Mouse (Mus musculus) MEL (cell line): ENCODE results near the gene Cdkn2d. TPM values are rescaled to one million over a fixed set of nuclear protein-coding genes. Genes with fewer than 3 reads are reported as not detected.

Experiments
- DNase-seq: peaks from one replicate; pipeline ENCODE4 v3.0.0; 2011; ENCODE audit warnings: low read depth, low spot score
- H3K27ac ChIP-seq: 2 replicates; pipeline ENCODE4 v1.5.1; 2012; ENCODE audit warnings: low read depth, mild to moderate bottlenecking, control low read depth, low read length, moderate library complexity; ENCODE audit not compliant: control insufficient read depth
- H3K27me3 ChIP-seq, 2 experiments: fragments of 150-350 bp in 1 of 2; sonication (generic) in 1 of 2; 2 replicates each; pipeline ENCODE4 v1.6.1; 2012; ENCODE audit warnings: low read length in 2 of 2, mild to moderate bottlenecking in 2 of 2, improper control_type of control experiment in 1 of 2, moderate library complexity in 1 of 2; ENCODE audit not compliant: insufficient read depth in 2 of 2, control insufficient read depth in 1 of 2
- H3K36me3 ChIP-seq, 2 experiments: 2 replicates each; pipeline ENCODE4 v1.6.1; 2012 to 2014; ENCODE audit warnings: low read length in 2 of 2, improper control_type of control experiment in 1 of 2, inconsistent platforms in 1 of 2, mild to moderate bottlenecking in 1 of 2; ENCODE audit not compliant: insufficient read depth in 2 of 2, control insufficient read depth in 1 of 2
- H3K4me1 ChIP-seq, 2 experiments: fragments of 150-350 bp in 1 of 2; sonication (generic) in 1 of 2; 2 replicates each; pipeline ENCODE4 v1.6.1; 2012; ENCODE audit warnings: low read length in 2 of 2, improper control_type of control experiment in 1 of 2, mild to moderate bottlenecking in 1 of 2; ENCODE audit not compliant: insufficient read depth in 2 of 2, control insufficient read depth in 1 of 2
- H3K4me3 ChIP-seq, 2 experiments: fragments of 150-350 bp in 1 of 2; sonication (generic) in 1 of 2; 2 replicates each; pipeline ENCODE4 v1.5.1; 2012; ENCODE audit warnings: low read depth in 2 of 2, low read length in 2 of 2, mild to moderate bottlenecking in 2 of 2, moderate library complexity in 2 of 2, control low read depth in 1 of 2, improper control_type of control experiment in 1 of 2; ENCODE audit not compliant: control insufficient read depth in 1 of 2, insufficient read depth in 1 of 2
- H3K79me2 ChIP-seq: 2 replicates; pipeline ENCODE4 v1.6.1; 2012; ENCODE audit warnings: mild to moderate bottlenecking, low read length, moderate library complexity; ENCODE audit not compliant: control insufficient read depth, poor library complexity, insufficient read depth
- H3K9ac ChIP-seq: 2 replicates; pipeline ENCODE4 v1.6.1; 2012; ENCODE audit warnings: low read depth, mild to moderate bottlenecking, control low read depth, low read length, moderate library complexity; ENCODE audit not compliant: control insufficient read depth, poor library complexity, severe bottlenecking
- H3K9me3 ChIP-seq: fragments of 150-350 bp; sonication (generic); replicated peaks from 2 replicates; pipeline ENCODE4 v1.6.1; 2012; ENCODE audit warnings: mild to moderate bottlenecking, low read length, improper control_type of control experiment, moderate library complexity; ENCODE audit not compliant: insufficient read depth
- BHLHE40 ChIP-seq: IDR thresholded peaks from 2 replicates; pipeline ENCODE4 v1.6.1; 2012; ENCODE audit warnings: low read depth, mild to moderate bottlenecking, inconsistent platforms, low read length, improper control_type of control experiment, borderline replicate concordance
- CHD1 ChIP-seq: IDR thresholded peaks from 2 replicates; pipeline ENCODE4 v1.6.1; 2012; ENCODE audit warnings: low read depth, mild to moderate bottlenecking, inconsistent platforms, low read length, improper control_type of control experiment
- CTCF ChIP-seq, 3 experiments: IDR thresholded peaks in 2 of 3; conservative IDR thresholded peaks in 1 of 3; 2 replicates each; pipeline ENCODE4 v1.5.1; 2011 to 2012; ENCODE audit warnings: low read length in 3 of 3, low read depth in 2 of 3, mild to moderate bottlenecking in 2 of 3, improper control_type of control experiment in 1 of 3, inconsistent platforms in 1 of 3, mixed read lengths in 1 of 3, moderate library complexity in 1 of 3; ENCODE audit not compliant: control insufficient read depth in 1 of 3, insufficient read depth in 1 of 3, poor library complexity in 1 of 3, severe bottlenecking in 1 of 3
- ELF1 ChIP-seq: IDR thresholded peaks from 2 replicates; pipeline ENCODE4 v1.6.1; 2014; ENCODE audit warnings: low read depth, mild to moderate bottlenecking, inconsistent platforms, low read length, improper control_type of control experiment, moderate library complexity
- EP300 ChIP-seq, 2 experiments: IDR thresholded peaks; 2 replicates each; pipeline ENCODE4 v1.6.1; 2011; ENCODE audit warnings: improper control_type of control experiment in 2 of 2, low read length in 2 of 2, low read depth in 1 of 2, mild to moderate bottlenecking in 1 of 2
- ETS1 ChIP-seq: IDR thresholded peaks from 2 replicates; pipeline ENCODE4 v1.6.1; 2012; ENCODE audit warnings: low read depth, mild to moderate bottlenecking, inconsistent platforms, low read length, improper control_type of control experiment, moderate library complexity
- GABPA ChIP-seq: IDR thresholded peaks from 2 replicates; pipeline ENCODE4 v1.6.1; 2012; ENCODE audit warnings: low read depth, mild to moderate bottlenecking, inconsistent platforms, low read length, improper control_type of control experiment, moderate library complexity
- GATA1 ChIP-seq: IDR thresholded peaks from 2 replicates; pipeline ENCODE4 v1.6.1; 2011; ENCODE audit warnings: low read depth, low read length, improper control_type of control experiment
- HCFC1 ChIP-seq: IDR thresholded peaks from 2 replicates; pipeline ENCODE4 v1.6.1; 2012; ENCODE audit warnings: low read depth, mild to moderate bottlenecking, inconsistent platforms, low read length, improper control_type of control experiment, moderate library complexity
- KAT2A ChIP-seq: conservative IDR thresholded peaks from 2 replicates; pipeline ENCODE4 v1.6.1; 2012; ENCODE audit warnings: low read depth, low read length, improper control_type of control experiment, inconsistent platforms
- MAX ChIP-seq: IDR thresholded peaks from 2 replicates; pipeline ENCODE4 v1.6.1; 2011; ENCODE audit warnings: low read length, improper control_type of control experiment
- MEF2A ChIP-seq: IDR thresholded peaks from 2 replicates; pipeline ENCODE4 v1.6.1; 2014; ENCODE audit warnings: low read depth, mild to moderate bottlenecking, inconsistent platforms, low read length, improper control_type of control experiment; ENCODE audit not compliant: poor library complexity, insufficient replicate concordance, severe bottlenecking; ENCODE audit errors: extremely low read depth
- MXI1 ChIP-seq: IDR thresholded peaks from 2 replicates; pipeline ENCODE4 v1.6.1; 2011; ENCODE audit warnings: mild to moderate bottlenecking, low read depth, low read length, improper control_type of control experiment
- MYB ChIP-seq: IDR thresholded peaks from 2 replicates; pipeline ENCODE4 v1.6.1; 2011; ENCODE audit warnings: mild to moderate bottlenecking, low read depth, low read length, improper control_type of control experiment
- MYC ChIP-seq: IDR thresholded peaks from 2 replicates; pipeline ENCODE4 v1.6.1; 2011; ENCODE audit warnings: low read depth, mild to moderate bottlenecking, low read length, improper control_type of control experiment, moderate library complexity
- NELFE ChIP-seq: IDR thresholded peaks from 2 replicates; pipeline ENCODE4 v1.6.1; 2011; ENCODE audit warnings: low read depth, low read length, improper control_type of control experiment
- POLR2A ChIP-seq, 2 experiments: IDR thresholded peaks; 2 replicates each; pipeline ENCODE4 v1.6.1; 2011 to 2012; ENCODE audit warnings: low read length in 2 of 2, mild to moderate bottlenecking in 2 of 2, control low read depth in 1 of 2, improper control_type of control experiment in 1 of 2, low read depth in 1 of 2, moderate library complexity in 1 of 2; ENCODE audit not compliant: control insufficient read depth in 1 of 2, insufficient read depth in 1 of 2, poor library complexity in 1 of 2
- RCOR1 ChIP-seq: IDR thresholded peaks from 2 replicates; pipeline ENCODE4 v1.6.1; 2012; ENCODE audit warnings: low read depth, mild to moderate bottlenecking, inconsistent platforms, low read length, improper control_type of control experiment
- SIN3A ChIP-seq: IDR thresholded peaks from 2 replicates; pipeline ENCODE4 v1.6.1; 2012; ENCODE audit warnings: low read length, improper control_type of control experiment, inconsistent platforms
- TAL1 ChIP-seq: IDR thresholded peaks from 2 replicates; pipeline ENCODE4 v1.6.1; 2012; ENCODE audit warnings: mild to moderate bottlenecking, inconsistent platforms, low read length, moderate library complexity, mixed read lengths
- TBP ChIP-seq: IDR thresholded peaks from 2 replicates; pipeline ENCODE4 v1.8.0; 2011; ENCODE audit warnings: low read depth, low read length, improper control_type of control experiment
- TCF12 ChIP-seq: IDR thresholded peaks from 2 replicates; pipeline ENCODE4 v1.6.1; 2014; ENCODE audit warnings: low read depth, mild to moderate bottlenecking, inconsistent platforms, low read length, improper control_type of control experiment, moderate library complexity
- USF1 ChIP-seq: IDR thresholded peaks from 2 replicates; pipeline ENCODE4 v1.6.1; 2014; ENCODE audit warnings: low read depth, mild to moderate bottlenecking, inconsistent platforms, low read length, improper control_type of control experiment, moderate library complexity
- ZKSCAN1 ChIP-seq: IDR thresholded peaks from 2 replicates; pipeline ENCODE4 v1.6.1; 2012; ENCODE audit warnings: low read depth, mild to moderate bottlenecking, inconsistent platforms, low read length, improper control_type of control experiment, moderate library complexity
- ZMIZ1 ChIP-seq: IDR thresholded peaks from 2 replicates; pipeline ENCODE4 v1.6.1; 2012; ENCODE audit warnings: low read depth, mild to moderate bottlenecking, inconsistent platforms, low read length, improper control_type of control experiment, moderate library complexity
- ZNF384 ChIP-seq: IDR thresholded peaks from 2 replicates; pipeline ENCODE4 v1.6.1; 2012; ENCODE audit warnings: low read depth, mild to moderate bottlenecking, inconsistent platforms, low read length, improper control_type of control experiment
- polyA plus RNA-seq, 2 experiments: library from polyadenylated mRNA; stranded (reverse) in 1 of 2; unstranded in 1 of 2; fragments of >175 nt in 1 of 2; fragments of >200 nt in 1 of 2; gene quantifications; 2 replicates each; pipeline versions ENCODE4 v1.2.1 to v1.2.4; 2012; ENCODE audit warnings: low replicate concordance in 2 of 2, low read depth in 1 of 2; ENCODE audit not compliant: insufficient read length in 2 of 2, insufficient read depth in 1 of 2, missing spikeins in 1 of 2
- total RNA-seq: library from RNA; depleted of rRNA; stranded (reverse); fragments of 300-350 nt; gene quantifications from 2 replicates; pipeline ENCODE4 v1.2.3, GENCODE M21; 2012

The Cdkn2d gene
- total and polyA plus RNA-seq, 3 experiments = 40.1 to 67.9 TPM; not detected in 1

GRCm38 (mm10) chr9:21250509-21250908, 40.7 kb downstream of the Cdkn2d start:
- H3K9ac ChIP-seq = 0 out of 2 replicates have a peak overlapping the region, but pooled peaks have one; percentile 1

GRCm38 (mm10) chr9:21249629-21250508, 41.3 kb downstream of the Cdkn2d start:
- Histone ChIP-seq H3K79me2 (no peaks in the 10 kb centered on the region), H3K36me3 (peaks cover 0 to 7% of the 10 kb centered on the region in 2 experiments; a peak in 2 of 4 replicates), H3K27ac (no peak overlapping the region), H3K4me3 (0 out of 4 replicates have a peak overlapping the region, but pooled peaks of 1 of the 2 experiments have one; percentile 6), H3K9me3 (no peaks in the 10 kb centered on the region), H3K27me3 (no peaks in the 10 kb centered on the region; a peak in 1 of 4 replicates), H3K9ac (0 out of 2 replicates have a peak overlapping the region, but pooled peaks have one; percentile 1), H3K4me1 (peaks cover 12 to 17% of the 10 kb centered on the region in 2 experiments)
- peak; percentile 83 for DNase-seq
- TF ChIP-seq NELFE (peak; percentile 4; the same call in 1 of the 2 replicates), USF1 (0 out of 2 replicates have a peak, but pooled peaks have one; percentile 3), TBP (no peak), BHLHE40 (no peak), CTCF (IDR thresholded peaks at IDR 0.05 in 2 of 3, conservative IDR thresholded peaks at IDR 0.05 in 1 of 3; ENCODE audit: control insufficient read depth in 1 of 3, insufficient read depth in 1 of 3, low read depth in 2 of 3, low read length in 3 of 3, poor library complexity in 1 of 3, severe bottlenecking in 1 of 3) (no peak), ZNF384 (no peak), CHD1 (no peak), HCFC1 (no peak), KAT2A (no peak), ZKSCAN1 (no peak), SIN3A (peak; percentile 47; the same call in 1 of the 2 replicates), ETS1 (no peak), MAX (peak; percentile 74), ZMIZ1 (no peak), GABPA (no peak), MYC (0 out of 2 replicates have a peak, but pooled peaks have one; percentile 13), MYB (no peak; the same call in 1 of the 2 replicates), MXI1 (peak; percentile 92), RCOR1 (no peak), ELF1 (peak; percentile 9; the same call in 1 of the 2 replicates), EP300 (IDR thresholded peaks at IDR 0.05; ENCODE audit: low read depth in 1 of 2, low read length in 2 of 2) (peak; percentile 35 to 56; a peak in 2 of 4 replicates), POLR2A (IDR thresholded peaks at IDR 0.05; ENCODE audit: control insufficient read depth in 1 of 2, insufficient read depth in 1 of 2, low read depth in 1 of 2, low read length in 2 of 2, poor library complexity in 1 of 2) (0 out of 4 replicates have a peak, but pooled peaks of 1 of the 2 experiments have one; percentile 30)

More at GRCm38 (mm10) chr9:21250509-21250908, 40.7 kb downstream of the Cdkn2d start:
- DNase-seq = peak; percentile 73
- Histone ChIP-seq H3K27ac (no peak overlapping the region), H3K36me3 (peaks cover 0 to 7% of the 10 kb centered on the region in 2 experiments; a peak in 2 of 4 replicates), H3K9me3 (no peaks in the 10 kb centered on the region), H3K79me2 (no peaks in the 10 kb centered on the region), H3K27me3 (no peaks in the 10 kb centered on the region; a peak in 1 of 4 replicates), H3K4me3 (0 out of 4 replicates have a peak overlapping the region, but pooled peaks of 1 of the 2 experiments have one; percentile 6), H3K4me1 (peaks cover 12 to 17% of the 10 kb centered on the region in 2 experiments)
- TF ChIP-seq MXI1 = peak; percentile 2; the same call in 1 of the 2 replicates
- peak; percentile 36; the same call in 1 of the 2 replicates for TF ChIP-seq SIN3A
- peak; percentile 61 for TF ChIP-seq ETS1
- 0 out of 2 replicates have a peak, but pooled peaks have one; percentile 15 for TF ChIP-seq MAX
- TF ChIP-seq CTCF (IDR thresholded peaks at IDR 0.05 in 2 of 3, conservative IDR thresholded peaks at IDR 0.05 in 1 of 3; ENCODE audit: control insufficient read depth in 1 of 3, insufficient read depth in 1 of 3, low read depth in 2 of 3, low read length in 3 of 3, poor library complexity in 1 of 3, severe bottlenecking in 1 of 3) = no peak
- no peak for TF ChIP-seq RCOR1
- no peak for TF ChIP-seq USF1
- peak; percentile 62; the same call in 1 of the 2 replicates for TF ChIP-seq GATA1
- TF ChIP-seq NELFE = peak; percentile 12; the same call in 1 of the 2 replicates
- 0 out of 4 replicates have a peak, but pooled peaks of 1 of the 2 experiments have one; percentile 2 for TF ChIP-seq POLR2A (IDR thresholded peaks at IDR 0.05; ENCODE audit: control insufficient read depth in 1 of 2, insufficient read depth in 1 of 2, low read depth in 1 of 2, low read length in 2 of 2, poor library complexity in 1 of 2)
- no peak for TF ChIP-seq MEF2A
- no peak for TF ChIP-seq TCF12
- TF ChIP-seq EP300 (IDR thresholded peaks at IDR 0.05; ENCODE audit: low read depth in 1 of 2, low read length in 2 of 2) = peak; percentile 4 to 20; a peak in 3 of 4 replicates
- TF ChIP-seq TBP = 0 out of 2 replicates have a peak, but pooled peaks have one; percentile 17
- TF ChIP-seq TAL1 = no peak
